Mouse (Mus musculus) hematopoietic stem cell, adult 5-6 weeks (primary cell): Measurements from ENCODE around the gene Hnrnpk. TPM values are rescaled to one million over a fixed set of nuclear protein-coding genes. Genes with fewer than 3 reads are reported as not detected.

Source experiments
- ATAC-seq, 2 experiments: fragments of 125-278 bp in 1 of 2; replicated peaks in 1 of 2; 2 replicates each; pipeline ENCODE4 v1.8.0; 2016 to 2017; ENCODE audit warnings: inconsistent platforms in 2 of 2, mild to moderate bottlenecking in 2 of 2, moderate number of reproducible peaks in 2 of 2, low read depth in 1 of 2, moderate TSS enrichment in 1 of 2; ENCODE audit not compliant: low FRiP score in 2 of 2, poor library complexity in 2 of 2, severe bottlenecking in 2 of 2, insufficient read depth in 1 of 2, low TSS enrichment in 1 of 2
- total RNA-seq: library from RNA; stranded (forward); fragments of 172-1452, 232-1000 nt; gene quantifications from 2 replicates; pipeline ENCODE4 v1.2.3, GENCODE M21; 2017

The Hnrnpk gene
- total RNA-seq, 1 experiment from 2014 or later, result 2,750 TPM

DNA sequence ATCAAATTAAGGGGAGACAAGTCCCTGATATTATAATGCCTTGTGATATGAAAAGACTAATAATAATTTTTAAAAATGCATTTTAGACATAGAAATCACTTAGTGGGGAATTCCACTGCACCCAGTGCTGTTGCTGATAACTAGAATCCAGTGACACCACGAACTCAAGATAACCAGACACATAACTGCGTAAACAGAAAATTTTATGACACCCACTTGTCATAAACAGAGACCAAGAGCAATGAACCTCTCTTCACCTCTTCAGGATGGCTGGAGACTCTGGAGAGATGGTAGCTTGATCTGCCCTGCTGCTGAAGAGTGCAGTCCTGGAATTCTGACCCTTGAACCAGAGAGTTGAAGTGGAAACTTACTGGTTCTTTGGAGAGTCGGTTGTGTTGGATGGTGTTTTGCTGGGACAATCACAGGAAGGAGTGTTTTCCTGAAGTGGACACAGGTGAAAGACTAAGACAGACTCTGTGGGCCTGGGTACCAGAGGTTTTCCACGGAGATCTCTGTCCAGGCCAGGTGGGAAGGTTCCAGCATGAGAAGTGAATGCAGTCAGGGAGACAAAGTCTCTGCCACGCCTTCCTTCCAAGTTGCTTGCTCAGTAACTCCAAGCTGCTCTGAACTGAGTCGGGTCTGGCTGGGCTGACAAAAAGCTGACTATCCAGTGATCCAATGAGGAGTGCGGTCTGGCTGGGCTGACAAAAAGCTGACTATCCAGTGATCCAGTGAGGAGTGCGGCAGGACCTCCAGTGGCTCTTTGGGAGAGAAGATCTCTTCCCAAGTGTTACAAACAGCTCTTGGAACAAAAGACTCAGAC lies 38.6 kb downstream of the Hnrnpk start:
- no peak for ATAC-seq

DNA sequence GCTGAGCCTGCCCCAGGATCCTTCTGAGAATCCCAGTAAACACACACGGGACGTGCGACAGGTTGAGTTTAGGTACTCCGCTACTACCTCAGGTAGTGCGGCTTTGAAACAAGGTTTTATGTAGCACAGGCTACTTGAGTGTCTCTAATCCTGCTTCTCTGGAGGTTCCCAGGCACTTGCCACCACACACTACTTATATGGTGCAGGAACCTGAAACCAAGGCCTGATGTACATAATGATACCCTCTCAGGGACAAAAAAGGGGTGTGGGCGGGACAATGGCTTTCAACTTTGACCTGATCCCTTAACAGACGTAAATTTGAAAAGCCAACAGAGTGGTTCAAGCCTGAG lies 43.9 kb downstream of the Hnrnpk start:
- peak in 1 of 2 experiments; percentile 48; a peak in 1 of 4 replicates for ATAC-seq

DNA sequence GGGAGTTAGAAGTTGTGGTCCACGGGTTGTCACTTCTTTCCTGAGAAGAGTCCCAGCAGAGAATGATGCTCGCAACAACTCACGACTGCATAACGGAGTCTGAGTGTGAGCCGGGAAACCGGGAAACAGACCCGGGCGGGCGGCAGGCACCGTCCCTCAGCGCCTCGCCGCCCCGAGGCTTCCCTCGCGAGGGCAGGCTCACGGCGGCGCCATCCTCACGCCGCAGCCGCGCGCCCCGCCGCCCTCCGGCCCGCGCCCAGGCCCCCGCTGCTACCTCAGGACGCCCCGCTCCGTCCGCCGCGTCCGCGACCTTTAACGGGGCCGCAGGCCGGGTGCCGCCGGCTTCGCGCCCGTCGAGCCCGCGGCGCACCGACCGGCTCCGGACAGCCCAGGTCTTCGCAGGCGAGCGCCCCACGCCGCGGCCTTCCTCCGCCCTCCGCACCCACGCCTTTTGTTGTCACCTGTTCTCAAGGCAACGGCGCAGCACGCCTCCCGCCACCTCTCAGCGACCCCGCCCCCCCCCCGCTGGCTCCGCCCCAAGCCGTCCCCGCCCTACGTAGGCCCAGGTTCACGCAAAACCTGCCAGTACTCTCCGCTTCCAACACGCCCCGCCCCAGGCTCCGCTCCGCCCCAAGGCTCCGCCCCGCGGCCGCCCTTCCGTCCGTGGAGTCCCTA lies 44.4 kb downstream of the Hnrnpk start, which contains the start of gene Kif27:
TSS of gene Kif27 (minus strand) at position 494 of the 675 bp plus-strand sequence.
- peak; percentile 98 to 99 for ATAC-seq

DNA sequence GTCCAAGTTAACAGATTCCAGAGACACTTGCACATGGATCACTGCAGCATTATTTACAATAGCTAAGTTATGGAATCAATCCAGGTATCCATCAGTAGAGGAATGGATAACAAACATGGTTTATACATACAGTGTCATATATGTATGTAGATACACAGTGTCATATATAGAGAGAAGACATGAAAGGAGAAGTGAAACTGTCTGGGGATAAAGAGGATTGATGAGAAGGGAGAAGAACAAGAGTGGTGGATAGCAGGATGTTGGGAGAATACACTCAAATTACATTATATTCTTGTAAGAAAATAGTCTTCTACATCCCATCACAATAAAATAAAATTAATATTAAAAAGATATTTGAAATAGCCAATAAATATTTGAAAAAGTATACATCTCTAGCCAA lies 50.1 kb downstream of the Hnrnpk start:
- no peak for ATAC-seq

DNA sequence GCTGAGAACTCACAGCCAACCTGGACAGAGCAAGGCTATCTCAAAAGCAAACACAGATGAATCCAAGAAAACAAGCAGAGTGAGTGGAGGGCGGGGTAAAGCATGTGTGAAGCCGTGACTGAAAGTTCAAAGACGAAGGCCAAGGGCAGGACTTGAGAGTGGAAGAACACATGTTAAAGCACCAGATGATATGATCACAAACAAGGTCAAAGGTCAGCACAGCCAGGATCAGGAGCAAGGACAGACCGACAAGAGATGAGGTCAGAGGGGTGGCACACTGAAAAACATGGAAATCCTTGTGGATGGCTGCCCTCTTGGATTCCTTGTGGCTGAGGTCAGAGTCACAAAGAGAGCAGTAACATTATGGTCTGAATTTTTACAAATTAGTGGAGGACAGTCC lies 52.5 kb downstream of the Hnrnpk start:
- no peak for ATAC-seq

DNA sequence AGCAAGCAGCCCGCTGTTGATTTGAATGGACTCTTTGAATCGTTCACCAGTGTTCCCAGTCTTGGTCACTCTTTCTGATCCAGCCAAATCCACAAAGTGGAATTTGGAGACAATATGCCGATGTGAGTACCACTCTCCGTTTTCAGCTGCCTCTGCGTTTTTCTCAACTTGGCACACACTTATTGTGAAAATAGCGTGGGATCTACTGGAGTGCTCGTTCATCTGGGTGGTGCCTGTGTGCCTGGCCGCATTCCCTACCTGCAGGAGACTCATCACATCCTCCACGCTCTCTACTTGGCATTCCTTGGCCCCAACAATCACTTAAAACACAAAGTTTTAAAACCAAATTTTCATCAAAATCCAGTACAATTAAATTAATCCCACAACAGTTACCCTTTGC lies 58.6 kb downstream of the Hnrnpk start:
- ATAC-seq, result no peak

Other genes with a start within 250 kb of the Hnrnpk start
- 28.0 and 47.5 TPM in 2 replicates for gene Idnk, start 245.7 kb downstream of the Hnrnpk start, total RNA-seq
- 64.4 and 66.5 TPM in 2 replicates for gene Ubqln1, start 187.7 kb downstream of the Hnrnpk start, total RNA-seq
- gene Gkap1, start 127.6 kb downstream of the Hnrnpk start, total RNA-seq, result 44.8 and 48.2 TPM in 2 replicates
- gene Kif27, start 44.2 kb downstream of the Hnrnpk start, total RNA-seq, result not detected in 2 replicates
- 9.5 and 11.1 TPM in 2 replicates for gene 2210016F16Rik, start 18.1 kb downstream of the Hnrnpk start, total RNA-seq
- gene Rmi1, start 1.1 kb downstream of the Hnrnpk start, total RNA-seq, result 27.6 and 30.9 TPM in 2 replicates
- 0.89 TPM in 1 of 2 replicates, not detected in the other for gene Slc28a3, start 207.5 kb upstream of the Hnrnpk start, total RNA-seq